Comparison of ENCODE assay signal across 21 mouse cellular contexts in the genomic region with DNA sequence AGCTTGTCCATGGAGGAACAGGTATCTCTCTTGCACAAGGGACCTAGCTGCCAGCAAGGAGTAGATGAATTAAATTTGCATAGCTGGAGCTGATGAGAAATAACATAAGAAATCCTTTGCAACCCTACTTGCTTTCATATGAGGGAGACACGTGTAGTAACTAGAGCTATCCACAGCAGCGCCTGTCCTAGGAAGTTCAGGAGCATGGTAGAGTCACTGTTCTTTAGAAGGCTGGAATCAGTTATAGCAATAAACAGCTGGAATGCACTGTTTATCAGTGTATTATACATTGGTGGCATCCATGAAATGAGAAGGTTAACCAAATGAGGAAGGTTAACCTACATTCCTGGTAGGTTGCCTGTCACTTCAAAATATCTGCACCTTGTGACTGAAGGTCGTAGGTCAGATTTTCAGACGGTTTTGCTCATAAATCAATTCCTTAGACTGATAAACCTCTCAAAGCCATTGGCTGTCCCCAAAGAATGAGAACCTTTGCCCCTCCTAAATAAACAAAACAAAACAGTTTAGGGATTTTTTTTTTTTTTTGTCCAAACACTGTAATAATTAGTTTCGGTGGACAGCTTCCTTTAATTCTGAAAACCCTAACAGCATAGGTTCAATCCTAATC.
DNase-seq lines count a peak whose midpoint lies in the region; ATAC-seq lines count a peak whose summit lies in the region.
"Had no signal": no experiment of that assay in that cellular context is flagged by ENCODE, and none has a peak within 500 bp of the region (broad histone marks: within the 10 kb centered on the region; RNA-seq: fewer than 3 reads in every experiment).

No protein-coding gene starts in this region.

- ATAC-seq in frontal cortex, adult (ENCODE audit: low TSS enrichment), result peak; percentile 20; the same call in 1 of the 2 replicates
- no peak for ATAC-seq in hindbrain, embryonic 15.5 days (ENCODE audit: low FRiP score, low read depth)
- no peak for ATAC-seq in hindbrain, embryonic 12.5 days (ENCODE audit: low FRiP score)
- peak; percentile 35; the same call in 1 of the 2 replicates for ATAC-seq in liver, embryonic 16.5 days (ENCODE audit: low read depth)
- no peak for ATAC-seq in liver, embryonic 11.5 days (replicated peaks; ENCODE audit: low FRiP score)
- ATAC-seq in intestine, embryonic 16.5 days, result peak; percentile 54
- ATAC-seq: Patski had no signal

- H3K27me3 ChIP-seq in hindbrain, embryonic 15.5 days, result no peaks in the 10 kb centered on the region
- no peaks in the 10 kb centered on the region for H3K27me3 ChIP-seq in hindbrain, embryonic 12.5 days
- no peaks in the 10 kb centered on the region for H3K27me3 ChIP-seq in liver, embryonic 16.5 days (ENCODE audit: control insufficient read depth, insufficient read depth, low read depth, low read length)
- no peaks in the 10 kb centered on the region for H3K27me3 ChIP-seq in liver, embryonic 11.5 days (replicated peaks; ENCODE audit: control insufficient read depth, insufficient read depth, low read length)
- H3K27me3 ChIP-seq in intestine, embryonic 16.5 days (replicated peaks; ENCODE audit: control insufficient read depth, insufficient read depth, low read length), result no peaks in the 10 kb centered on the region
- H3K27me3 ChIP-seq: CH12.LX, Patski had no signal

- 0 out of 2 replicates have a peak, but pooled peaks cover 3% of the 10 kb centered on the region for H3K4me1 ChIP-seq in hindbrain, embryonic 15.5 days (replicated peaks)
- H3K4me1 ChIP-seq in hindbrain, embryonic 12.5 days, result no peaks in the 10 kb centered on the region
- no peaks in the 10 kb centered on the region for H3K4me1 ChIP-seq in liver, embryonic 16.5 days (ENCODE audit: control insufficient read depth, low read depth, low read length)
- no peaks in the 10 kb centered on the region for H3K4me1 ChIP-seq in liver, embryonic 11.5 days (replicated peaks; ENCODE audit: control insufficient read depth, insufficient read depth, low read length)
- 0 out of 2 replicates have a peak, but pooled peaks cover 3% of the 10 kb centered on the region for H3K4me1 ChIP-seq in intestine, embryonic 16.5 days (ENCODE audit: control insufficient read depth, insufficient read depth, low read length)

- H3K9me3 ChIP-seq in hindbrain, embryonic 15.5 days, result no peaks in the 10 kb centered on the region
- H3K9me3 ChIP-seq in hindbrain, embryonic 12.5 days (replicated peaks), result no peaks in the 10 kb centered on the region
- H3K9me3 ChIP-seq in liver, embryonic 16.5 days (replicated peaks; ENCODE audit: control insufficient read depth, low read length), result no peaks in the 10 kb centered on the region
- no peaks in the 10 kb centered on the region for H3K9me3 ChIP-seq in liver, embryonic 11.5 days (ENCODE audit: control insufficient read depth, low read length)
- no peaks in the 10 kb centered on the region for H3K9me3 ChIP-seq in intestine, embryonic 16.5 days (ENCODE audit: control insufficient read depth, low read length)
- H3K9me3 ChIP-seq: forebrain, embryonic 10.5 days had no signal

- DNase-seq in frontal cortex, postnatal 10 days (ENCODE audit: low spot score in 2 of 2), result no peak
- no peak for DNase-seq in liver, embryonic 11.5 days (ENCODE audit: low spot score)
- no peak for DNase-seq in right cerebral cortex, postnatal 10 days (ENCODE audit: low spot score in 2 of 2)
- DNase-seq: adrenal gland, postnatal 10 days; adrenal gland, postnatal 36 days; B cell, adult 2 months; cerebellum, adult 18-20 months; cerebellum, adult 9-10 months; gastrocnemius, adult 2 months; gastrocnemius, postnatal 14 days; heart, adult 11 months had no signal

- 79% methylated on average over 5 of the region's 5 CpGs for WGBS in hindbrain, embryonic 15.5 days
- WGBS in hindbrain, embryonic 12.5 days, result 81% methylated on average over 5 of the region's 5 CpGs
- 57% methylated on average over 5 of the region's 5 CpGs for WGBS in liver, embryonic 16.5 days (ENCODE audit: insufficient replicate concordance)
- WGBS in liver, embryonic 11.5 days, result 63% methylated on average over 5 of the region's 5 CpGs
- 49% methylated on average over 5 of the region's 5 CpGs for WGBS in intestine, embryonic 16.5 days

- no peak overlapping the region for H3K4me2 ChIP-seq in hindbrain, embryonic 15.5 days
- H3K4me2 ChIP-seq in hindbrain, embryonic 12.5 days (replicated peaks), result no peak overlapping the region
- no peak overlapping the region for H3K4me2 ChIP-seq in liver, embryonic 16.5 days (ENCODE audit: low read depth, low read length)
- H3K4me2 ChIP-seq in liver, embryonic 11.5 days, result no peak overlapping the region
- no peak overlapping the region for H3K4me2 ChIP-seq in intestine, embryonic 16.5 days (ENCODE audit: low read depth, low read length)
- H3K4me2 ChIP-seq: heart, embryonic 11.5 days had no signal

- H3K4me3 ChIP-seq in hindbrain, embryonic 15.5 days, result no peak overlapping the region
- H3K4me3 ChIP-seq in hindbrain, embryonic 12.5 days, result no peak overlapping the region
- no peak overlapping the region for H3K4me3 ChIP-seq in liver, embryonic 16.5 days (ENCODE audit: low read depth, low read length)
- no peak overlapping the region for H3K4me3 ChIP-seq in liver, embryonic 11.5 days (ENCODE audit: low read depth, low read length)
- H3K4me3 ChIP-seq in intestine, embryonic 16.5 days (ENCODE audit: low read length), result no peak overlapping the region
- H3K4me3 ChIP-seq: forebrain, embryonic 10.5 days; gastrocnemius, adult 2 months had no signal

- peak overlapping the region; percentile 10; the same call in 1 of the 2 replicates for H3K27ac ChIP-seq in hindbrain, embryonic 15.5 days (replicated peaks)
- H3K27ac ChIP-seq in hindbrain, embryonic 12.5 days, result no peak overlapping the region
- no peak overlapping the region for H3K27ac ChIP-seq in liver, embryonic 16.5 days (ENCODE audit: low read length)
- H3K27ac ChIP-seq in liver, embryonic 11.5 days (ENCODE audit: low read depth, low read length), result no peak overlapping the region
- H3K27ac ChIP-seq in intestine, embryonic 16.5 days (ENCODE audit: low read length), result no peak overlapping the region
- H3K27ac ChIP-seq: forebrain, embryonic 10.5 days; gastrocnemius, adult 2 months had no signal

- H3K9ac ChIP-seq in hindbrain, embryonic 15.5 days, result no peak overlapping the region
- H3K9ac ChIP-seq in hindbrain, embryonic 12.5 days, result no peak overlapping the region
- no peak overlapping the region for H3K9ac ChIP-seq in liver, embryonic 16.5 days (ENCODE audit: low read depth, low read length)
- no peak overlapping the region for H3K9ac ChIP-seq in liver, embryonic 11.5 days (ENCODE audit: low read depth, low read length)
- H3K9ac ChIP-seq in intestine, embryonic 16.5 days (ENCODE audit: low read depth, low read length), result no peak overlapping the region

- no peaks in the 10 kb centered on the region for H3K36me3 ChIP-seq in hindbrain, embryonic 15.5 days
- H3K36me3 ChIP-seq in hindbrain, embryonic 12.5 days, result no peaks in the 10 kb centered on the region
- H3K36me3 ChIP-seq in liver, embryonic 16.5 days (ENCODE audit: control insufficient read depth, insufficient read depth), result no peaks in the 10 kb centered on the region
- H3K36me3 ChIP-seq in liver, embryonic 11.5 days (ENCODE audit: control insufficient read depth, insufficient read depth, low read length), result no peaks in the 10 kb centered on the region
- no peaks in the 10 kb centered on the region for H3K36me3 ChIP-seq in intestine, embryonic 16.5 days (ENCODE audit: control insufficient read depth, insufficient read depth, low read length)
- H3K36me3 ChIP-seq: forebrain, embryonic 10.5 days; G1E had no signal

Comparison
In these comparisons a context has a peak if more than half of its experiments do, and no peak if none do; other contexts are left out.
1. ATAC-seq: peak in frontal cortex, adult (single experiment), liver, embryonic 16.5 days (single experiment) and intestine, embryonic 16.5 days (single experiment); none in hindbrain, embryonic 15.5 days (single experiment), hindbrain, embryonic 12.5 days (single experiment) and liver, embryonic 11.5 days (single experiment).